Mouse (Mus musculus) neural tube, embryonic 15.5 days (tissue): ENCODE measurements around the gene Stac. TPM values are rescaled to one million over a fixed set of nuclear protein-coding genes. Genes with fewer than 3 reads are reported as not detected.

Experiments
- ATAC-seq: fragments of 200-750 bp; cut with Nextera tagmentation; 2 replicates; pipeline ENCODE4 v1.8.0; 2017; ENCODE audit warnings: mild to moderate bottlenecking, moderate TSS enrichment, moderate library complexity; ENCODE audit not compliant: low FRiP score
- H3K27ac ChIP-seq: fragments of 300-500 bp; sonication (generic); replicated peaks from 2 replicates; pipeline ENCODE4 v1.5.1; 2015; ENCODE audit warnings: mild to moderate bottlenecking, inconsistent platforms
- H3K27me3 ChIP-seq: fragments of 300-500 bp; sonication (generic); replicated peaks from 2 replicates; pipeline ENCODE4 v1.6.1; 2015; ENCODE audit warnings: inconsistent platforms
- H3K36me3 ChIP-seq: fragments of 300-500 bp; sonication (generic); 2 replicates; pipeline ENCODE4 v1.6.1; 2015; ENCODE audit warnings: inconsistent platforms
- H3K4me1 ChIP-seq: fragments of 300-500 bp; sonication (generic); 2 replicates; pipeline ENCODE4 v1.6.1; 2015; ENCODE audit warnings: inconsistent platforms
- H3K4me2 ChIP-seq: fragments of 300-500 bp; sonication (generic); 2 replicates; pipeline ENCODE4 v1.6.1; 2015; ENCODE audit warnings: inconsistent platforms, mild to moderate bottlenecking, moderate library complexity
- H3K4me3 ChIP-seq: fragments of 300-500 bp; sonication (generic); replicated peaks from 2 replicates; pipeline ENCODE4 v1.5.1; 2015; ENCODE audit warnings: mild to moderate bottlenecking, inconsistent platforms
- H3K9ac ChIP-seq: fragments of 300-500 bp; sonication (generic); replicated peaks from 2 replicates; pipeline ENCODE4 v1.6.1; 2015; ENCODE audit warnings: mild to moderate bottlenecking, inconsistent platforms
- H3K9me3 ChIP-seq: fragments of 300-500 bp; sonication (generic); replicated peaks from 2 replicates; pipeline ENCODE4 v1.6.1; 2016; ENCODE audit warnings: inconsistent platforms
- WGBS: fragments of 180-500 bp; shearing (Covaris S2); methylation state at CpG from one replicate; pipeline ENCODE4 v1.1.7; 2015; ENCODE audit warnings: mixed read lengths; 5-methylcytosine and 5-hydroxymethylcytosine counted together
- polyA plus RNA-seq: library from polyadenylated mRNA; unstranded; fragments of >200 nt; fragmentation: Nextera tagmentation; extraction: Ambion mirVana; gene quantifications from 2 replicates; pipeline ENCODE4 v1.2.1, GENCODE M21; 2015

Gene Stac
- 13.2 and 16.0 TPM in 2 replicates for polyA plus RNA-seq

DNA sequence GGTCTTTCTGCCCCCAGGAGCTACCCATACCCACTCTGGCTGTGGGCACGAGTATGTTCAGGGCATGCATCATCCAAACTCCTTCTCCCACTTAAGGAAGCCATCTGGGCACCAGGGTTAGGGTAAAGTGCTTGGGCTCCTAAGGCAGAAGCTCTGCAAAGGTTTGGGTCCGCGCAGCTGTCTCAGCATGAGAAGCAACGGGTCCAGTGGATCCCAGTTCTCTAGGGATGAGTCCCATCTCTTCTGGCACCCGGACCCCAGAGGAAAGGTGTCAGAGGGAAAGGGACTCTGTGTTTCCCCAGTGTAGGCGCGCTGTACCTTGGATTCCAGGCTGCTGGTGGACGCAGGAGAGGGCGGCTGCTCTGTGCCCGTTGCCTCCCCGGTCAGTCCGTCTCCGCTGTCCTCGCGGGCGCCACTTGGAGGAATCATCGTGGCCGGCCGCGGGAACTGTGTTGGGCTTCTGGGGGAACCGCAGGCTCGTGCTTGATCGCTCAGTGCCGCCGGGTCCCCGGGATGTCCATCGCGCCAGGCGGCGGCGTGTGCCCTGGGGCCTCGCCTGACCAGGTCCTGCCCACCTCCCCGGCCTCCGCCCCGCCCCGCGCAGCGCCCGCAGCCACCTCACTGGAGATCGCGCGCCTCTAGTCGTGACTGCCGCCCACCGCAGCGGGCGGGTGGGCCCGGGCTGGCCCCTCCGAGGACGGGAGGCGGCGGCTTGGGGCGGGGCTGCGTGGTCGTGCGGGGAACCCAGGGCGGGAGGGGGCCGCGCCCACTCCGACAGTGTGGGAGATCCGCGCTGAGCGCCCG lies at the start of gene Stac:
Gene Stac (minus strand): TSS at position 669 of the 804 bp plus-strand sequence.
- peaks cover 6% of the 10 kb centered on the region; the same call in 1 of the 2 replicates for H3K27me3 ChIP-seq
- peak within 1 kb of the TSS; percentile 65 for H3K9ac ChIP-seq
- peaks cover 14% of the 10 kb centered on the region for H3K4me1 ChIP-seq
- H3K4me2 ChIP-seq: peak within 1 kb of the TSS; percentile 93
- H3K27ac ChIP-seq: peak within 1 kb of the TSS; percentile 38; the same call in 1 of the 2 replicates
- 2% methylated on average over 64 of the region's 64 CpGs for WGBS
- ATAC-seq: peak; percentile 83
- H3K4me3 ChIP-seq: peak within 1 kb of the TSS; percentile 63
- no peaks in the 10 kb centered on the region for H3K9me3 ChIP-seq
- H3K36me3 ChIP-seq: no peaks in the 10 kb centered on the region

GRCm38 (mm10) chr9:111739431-111740245 lies 49.5 kb upstream of the Stac start:
- 59% methylated on average over 10 of the region's 10 CpGs for WGBS
- no peak overlapping the region for H3K4me3 ChIP-seq
- no peak for ATAC-seq

DNA sequence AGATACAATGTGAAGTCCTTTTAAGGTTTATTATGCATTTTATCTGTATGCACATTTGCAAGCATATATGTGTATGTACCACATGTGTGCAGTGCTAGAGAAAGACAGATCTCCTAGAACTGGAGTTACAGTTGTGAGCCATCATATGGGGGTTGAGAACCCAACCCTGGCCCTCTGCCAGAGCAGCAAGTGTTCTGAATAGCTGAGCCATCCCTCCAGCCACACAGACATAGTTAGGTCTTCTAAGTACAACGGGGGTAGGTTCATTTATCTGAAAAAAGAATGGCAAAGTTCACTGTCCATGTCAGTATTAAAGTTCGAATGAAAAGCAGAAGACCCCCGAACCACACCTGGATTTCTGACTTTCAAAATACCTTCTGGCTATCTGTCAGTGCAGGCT lies 48.9 kb upstream of the Stac start:
- H3K4me1 ChIP-seq: peaks cover 13% of the 10 kb centered on the region; the same call in 1 of the 2 replicates
- H3K9me3 ChIP-seq: no peaks in the 10 kb centered on the region
- no peaks in the 10 kb centered on the region for H3K27me3 ChIP-seq
- no peak overlapping the region for H3K4me2 ChIP-seq
- H3K36me3 ChIP-seq: no peaks in the 10 kb centered on the region
- no peak overlapping the region for H3K4me3 ChIP-seq
- no peak overlapping the region for H3K9ac ChIP-seq
- ATAC-seq: no peak
- no peak overlapping the region for H3K27ac ChIP-seq
- 68% methylated on average over 3 of the region's 3 CpGs for WGBS

More at GRCm38 (mm10) chr9:111739431-111740245, 49.5 kb upstream of the Stac start:
- H3K4me2 ChIP-seq: no peak overlapping the region; the same call in 1 of the 2 replicates
- no peaks in the 10 kb centered on the region for H3K9me3 ChIP-seq
- H3K27me3 ChIP-seq: no peaks in the 10 kb centered on the region
- H3K4me1 ChIP-seq: peaks cover 13% of the 10 kb centered on the region; the same call in 1 of the 2 replicates
- peak overlapping the region; percentile 34 for H3K27ac ChIP-seq
- H3K36me3 ChIP-seq: no peaks in the 10 kb centered on the region
- H3K9ac ChIP-seq: no peak overlapping the region

DNA sequence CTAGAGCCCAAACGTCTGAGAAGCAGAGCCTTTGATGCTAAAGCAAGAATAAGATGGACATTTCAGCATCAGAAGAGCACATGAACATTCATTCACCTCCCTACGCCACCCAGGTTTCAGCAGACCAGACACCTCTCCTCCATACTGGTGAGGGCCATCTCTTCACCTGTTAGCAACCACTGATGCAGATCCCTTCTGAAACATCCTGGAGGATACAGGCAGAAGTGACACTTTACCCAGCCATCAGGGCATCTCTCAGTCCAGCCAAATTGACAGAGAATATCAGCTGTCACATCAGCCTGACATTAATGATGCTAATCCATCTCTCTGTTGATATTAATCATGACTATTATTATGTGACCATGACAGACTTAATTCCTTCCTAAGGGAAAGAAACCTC lies 47.6 kb upstream of the Stac start:
- H3K4me1 ChIP-seq: peaks cover 13% of the 10 kb centered on the region; the same call in 1 of the 2 replicates
- 89% methylated on average over 2 of the region's 2 CpGs for WGBS
- no peaks in the 10 kb centered on the region for H3K9me3 ChIP-seq
- ATAC-seq: no peak
- H3K27me3 ChIP-seq: no peaks in the 10 kb centered on the region
- no peak overlapping the region for H3K27ac ChIP-seq
- H3K36me3 ChIP-seq: no peaks in the 10 kb centered on the region
- H3K9ac ChIP-seq: no peak overlapping the region
- H3K4me3 ChIP-seq: no peak overlapping the region
- no peak overlapping the region for H3K4me2 ChIP-seq

GRCm38 (mm10) chr9:111735931-111736330 lies 45.8 kb upstream of the Stac start:
- H3K27me3 ChIP-seq: no peaks in the 10 kb centered on the region
- H3K9ac ChIP-seq: no peak overlapping the region
- no peak for ATAC-seq
- H3K4me1 ChIP-seq: peaks cover 13% of the 10 kb centered on the region; the same call in 1 of the 2 replicates
- no peaks in the 10 kb centered on the region for H3K9me3 ChIP-seq
- H3K4me2 ChIP-seq: no peak overlapping the region
- H3K27ac ChIP-seq: no peak overlapping the region
- H3K4me3 ChIP-seq: no peak overlapping the region
- H3K36me3 ChIP-seq: no peaks in the 10 kb centered on the region
- 82% methylated on average over 3 of the region's 3 CpGs for WGBS

DNA sequence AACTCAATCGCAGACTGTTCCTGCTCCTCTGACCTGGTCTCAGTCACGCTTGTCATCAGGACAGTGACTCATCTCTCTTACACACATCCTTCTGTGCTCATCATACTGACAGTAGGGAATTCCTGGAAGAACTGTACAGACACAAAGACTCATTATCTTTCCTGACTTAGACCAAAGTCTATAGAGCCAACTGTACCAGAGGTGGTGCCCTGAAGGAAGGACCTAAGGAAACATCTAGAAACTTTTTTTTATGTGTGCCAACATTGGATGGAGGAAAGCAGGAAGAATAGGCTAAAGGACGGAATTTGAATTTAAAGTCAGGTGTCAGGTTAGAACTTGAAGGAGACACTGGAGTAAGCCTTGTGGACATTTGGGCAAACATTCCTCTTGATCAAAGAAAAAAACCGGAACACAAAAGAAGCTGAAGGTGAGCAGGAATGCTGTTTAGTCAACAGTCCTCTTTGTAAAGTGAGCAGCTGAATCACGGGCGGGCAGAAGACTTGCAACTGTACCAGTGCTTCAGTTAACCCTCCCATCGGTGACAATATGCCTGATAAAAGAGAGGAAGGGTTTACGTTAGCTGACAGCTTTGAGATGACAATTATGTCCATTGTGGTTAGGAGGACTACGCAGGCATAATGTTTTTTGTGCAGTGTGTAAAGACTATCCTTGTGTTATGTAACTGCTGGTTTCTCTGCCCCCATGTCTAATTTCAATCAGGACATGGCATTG lies 42.0 kb upstream of the Stac start:
- ATAC-seq: no peak
- H3K9ac ChIP-seq: no peak overlapping the region
- no peaks in the 10 kb centered on the region for H3K36me3 ChIP-seq
- H3K27ac ChIP-seq: no peak overlapping the region
- H3K4me1 ChIP-seq: no peaks in the 10 kb centered on the region
- H3K27me3 ChIP-seq: no peaks in the 10 kb centered on the region
- no peak overlapping the region for H3K4me2 ChIP-seq
- H3K9me3 ChIP-seq: no peaks in the 10 kb centered on the region
- no peak overlapping the region for H3K4me3 ChIP-seq
- WGBS: 78% methylated on average over 9 of the region's 9 CpGs

GRCm38 (mm10) chr9:111724981-111725593 lies 34.9 kb upstream of the Stac start:
- Histone ChIP-seq H3K4me3 (no peak overlapping the region), H3K36me3 (no peaks in the 10 kb centered on the region), H3K27me3 (no peaks in the 10 kb centered on the region), H3K4me2 (no peak overlapping the region), H3K4me1 (no peaks in the 10 kb centered on the region), H3K9ac (no peak overlapping the region), H3K27ac (no peak overlapping the region), H3K9me3 (no peaks in the 10 kb centered on the region)
- no peak for ATAC-seq
- 26% methylated on average over 5 of the region's 5 CpGs for WGBS

- Histone ChIP-seq H3K36me3 (no peaks in the 10 kb centered on the region), H3K27me3 (no peaks in the 10 kb centered on the region), H3K9ac (no peak overlapping the region), H3K4me2 (no peak overlapping the region), H3K9me3 (no peaks in the 10 kb centered on the region), H3K4me3 (no peak overlapping the region), H3K27ac (no peak overlapping the region), H3K4me1 (no peaks in the 10 kb centered on the region)
- 65% methylated on average over 3 of the region's 3 CpGs for WGBS
- ATAC-seq: no peak
These were observed 24.3 kb upstream of the Stac start for GRCm38 (mm10) chr9:111714457-111714856.

DNA sequence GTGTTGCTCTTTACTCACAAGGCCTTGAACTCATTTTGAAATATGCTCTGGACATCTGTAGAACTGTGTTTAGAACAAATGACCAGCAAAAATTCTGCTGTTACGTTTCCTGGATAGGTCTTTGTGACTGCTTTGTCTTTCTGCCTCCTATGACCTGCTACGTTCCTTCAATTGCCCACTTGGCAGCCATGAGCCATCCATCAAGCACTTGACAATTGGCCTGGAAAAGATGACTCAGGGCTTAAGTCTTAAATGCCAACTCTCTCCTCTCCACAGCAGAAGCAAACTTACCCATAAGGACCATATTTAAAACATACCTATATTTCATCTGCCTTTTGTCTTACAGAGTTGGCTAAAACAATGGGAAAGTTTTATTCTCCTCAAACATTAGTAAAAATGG lies 10.0 kb upstream of the Stac start:
- no peak for ATAC-seq

GRCm38 (mm10) chr9:111690484-111690855 lies 322 bp upstream of the Stac start:
- Histone ChIP-seq H3K27me3 (peaks cover 6% of the 10 kb centered on the region; the same call in 1 of the 2 replicates), H3K4me3 (peak overlapping the region; percentile 63)
- no peak for ATAC-seq

More for the DNA sequence above, 10.0 kb upstream of the Stac start:
- Histone ChIP-seq H3K27me3 (no peaks in the 10 kb centered on the region), H3K27ac (no peak overlapping the region), H3K4me2 (no peak overlapping the region), H3K4me3 (no peak overlapping the region), H3K9ac (no peak overlapping the region), H3K9me3 (no peaks in the 10 kb centered on the region), H3K4me1 (no peaks in the 10 kb centered on the region), H3K36me3 (no peaks in the 10 kb centered on the region)
- 32% methylated on average over 2 of the region's 2 CpGs for WGBS

DNA sequence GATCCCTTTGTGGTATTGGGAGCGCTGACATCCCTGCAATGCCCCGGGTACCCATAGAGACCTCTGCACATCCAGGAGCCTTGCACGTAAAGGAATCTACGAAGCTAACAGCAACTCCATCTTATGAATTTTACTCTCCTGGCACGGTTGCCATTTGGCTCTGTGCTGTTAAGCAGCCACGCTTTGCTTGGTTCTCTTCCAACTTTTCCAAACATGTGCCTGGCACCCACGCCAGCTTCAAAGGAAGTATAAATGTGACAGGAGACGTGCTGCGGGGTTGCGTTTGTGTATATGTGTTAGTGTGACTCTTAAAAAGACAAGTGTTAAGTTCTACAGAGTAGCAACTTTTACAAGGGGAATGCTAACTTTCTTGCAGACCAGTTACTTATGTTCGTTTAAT lies 1.0 kb downstream of the Stac start:
- no peak for ATAC-seq
- Histone ChIP-seq H3K4me3 (peak overlapping the region; percentile 63), H3K27ac (no peak overlapping the region), H3K4me1 (peaks cover 14% of the 10 kb centered on the region), H3K4me2 (peak overlapping the region; percentile 93), H3K36me3 (no peaks in the 10 kb centered on the region), H3K27me3 (peaks cover 6% of the 10 kb centered on the region; the same call in 1 of the 2 replicates), H3K9ac (no peak overlapping the region), H3K9me3 (no peaks in the 10 kb centered on the region)
- 74% methylated on average over 11 of the region's 11 CpGs for WGBS

More at GRCm38 (mm10) chr9:111690484-111690855, 322 bp upstream of the Stac start:
- Histone ChIP-seq H3K4me1 (peaks cover 14% of the 10 kb centered on the region), H3K36me3 (no peaks in the 10 kb centered on the region), H3K4me2 (peak overlapping the region; percentile 93), H3K27ac (peak overlapping the region; percentile 38; the same call in 1 of the 2 replicates), H3K9ac (peak overlapping the region; percentile 65), H3K9me3 (no peaks in the 10 kb centered on the region)
- 2% methylated on average over 6 of the region's 6 CpGs for WGBS
